Mouse (Mus musculus) cerebellum, adult (tissue): ENCODE measurements around the gene 4933434E20Rik.
A peak's percentile ranks its signal among the peaks of the same experiment; 100 is the strongest.

Experiments used
- ATAC-seq: cut with Nextera tagmentation; 2 replicates; pipeline ENCODE4 v1.9.2; 2017; ENCODE audit warnings: mild to moderate bottlenecking, moderate library complexity, mixed read lengths; ENCODE audit not compliant: insufficient number of reproducible peaks, low FRiP score, low TSS enrichment

4933434E20Rik gene

DNA sequence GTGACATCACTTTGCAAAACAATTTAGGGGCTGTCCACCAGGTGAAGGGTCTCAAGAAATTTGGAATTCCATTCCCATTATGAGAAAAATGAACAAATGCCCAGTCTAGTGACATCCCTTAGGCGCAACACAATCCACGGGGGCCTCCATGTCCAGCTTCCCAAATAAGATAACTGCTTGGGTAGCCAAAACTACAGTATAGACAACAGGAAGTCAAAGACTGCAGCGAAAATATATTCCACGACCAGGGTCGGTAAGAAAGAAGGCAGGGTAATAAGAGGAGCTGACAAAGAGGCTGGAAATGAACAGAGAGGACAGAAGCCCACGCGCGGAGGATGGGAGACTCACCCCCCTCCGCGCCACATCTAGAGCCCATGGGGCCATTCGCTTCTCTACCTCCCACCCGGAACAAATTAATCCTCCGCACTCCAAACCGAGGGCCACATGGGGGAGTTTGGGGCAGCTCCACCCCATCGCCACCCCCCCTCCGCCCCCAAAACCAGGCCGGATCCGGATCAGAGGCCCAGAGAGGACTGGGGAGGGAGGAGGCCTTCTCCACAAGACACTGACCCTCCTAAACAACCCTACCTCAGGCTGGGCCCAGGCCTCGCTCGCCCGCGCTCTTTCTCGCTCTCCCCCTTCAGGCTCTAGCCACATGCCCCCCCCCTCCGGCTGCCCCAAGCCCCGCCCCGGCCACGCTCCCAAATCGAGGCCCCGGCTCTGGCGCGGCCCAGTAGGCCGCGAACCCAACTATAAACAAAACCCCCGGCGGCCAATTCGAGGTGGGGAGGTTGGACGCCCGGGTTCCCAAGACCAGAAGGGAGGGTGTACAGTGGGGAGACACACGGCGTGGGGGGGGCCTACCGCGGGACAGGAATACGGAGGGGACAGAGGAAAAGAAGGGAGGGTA lies at the start of gene 4933434E20Rik:
Gene 4933434E20Rik (plus strand): TSS at position 196 of the 910 bp plus-strand sequence.
- peak; percentile 71 for ATAC-seq

DNA sequence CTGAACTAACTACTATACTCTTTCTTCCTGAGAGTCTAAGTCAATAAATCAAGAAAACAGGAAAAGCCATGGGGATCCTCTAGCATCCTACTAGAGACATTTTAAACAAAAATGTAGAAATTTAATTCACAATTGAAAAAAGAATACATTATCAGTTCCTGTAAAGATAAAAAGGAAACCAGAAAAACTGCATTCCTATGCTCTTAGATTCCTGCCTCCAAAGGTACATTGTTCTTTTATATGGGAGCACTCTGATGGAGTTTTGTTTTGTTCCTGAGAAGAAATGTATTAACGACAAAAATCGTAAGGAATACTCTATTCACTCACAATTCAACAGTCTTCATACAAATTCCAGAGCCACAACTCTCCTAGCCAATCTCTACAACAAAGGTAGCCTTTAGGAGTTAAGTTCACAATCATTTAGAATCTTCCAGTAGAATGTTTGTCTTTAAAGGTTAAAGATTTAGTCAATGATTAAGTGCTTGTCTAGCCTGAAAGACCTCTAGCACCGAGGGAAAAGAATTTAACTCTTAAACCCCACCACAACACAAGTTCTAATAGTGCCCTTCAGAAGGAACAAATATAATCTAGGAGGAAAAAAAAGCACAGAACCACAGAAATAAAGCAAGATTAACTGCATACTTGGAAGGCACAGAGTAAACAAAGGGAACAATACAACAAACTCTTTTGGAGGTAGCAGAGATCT lies 47.2 kb upstream of the 4933434E20Rik start:
- no peak for ATAC-seq

DNA sequence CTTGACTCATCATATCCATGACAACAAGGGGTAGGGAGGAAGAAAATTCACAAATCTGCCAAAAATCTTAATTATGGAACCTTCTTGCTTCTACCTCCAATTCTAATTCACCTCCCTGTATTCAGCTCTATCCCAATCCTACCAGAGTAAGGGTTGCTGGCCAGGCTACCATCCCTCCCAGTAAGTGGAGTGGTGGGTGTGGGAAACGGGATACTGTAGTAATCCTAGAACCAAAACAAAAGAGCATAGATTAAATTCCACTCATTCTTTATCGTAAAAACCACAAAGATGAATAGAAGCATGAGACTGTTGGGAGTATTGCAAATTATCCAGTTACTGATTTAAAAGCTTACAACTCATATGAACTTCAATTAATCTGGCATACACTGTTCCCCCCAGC lies 41.1 kb upstream of the 4933434E20Rik start:
- no peak for ATAC-seq

DNA sequence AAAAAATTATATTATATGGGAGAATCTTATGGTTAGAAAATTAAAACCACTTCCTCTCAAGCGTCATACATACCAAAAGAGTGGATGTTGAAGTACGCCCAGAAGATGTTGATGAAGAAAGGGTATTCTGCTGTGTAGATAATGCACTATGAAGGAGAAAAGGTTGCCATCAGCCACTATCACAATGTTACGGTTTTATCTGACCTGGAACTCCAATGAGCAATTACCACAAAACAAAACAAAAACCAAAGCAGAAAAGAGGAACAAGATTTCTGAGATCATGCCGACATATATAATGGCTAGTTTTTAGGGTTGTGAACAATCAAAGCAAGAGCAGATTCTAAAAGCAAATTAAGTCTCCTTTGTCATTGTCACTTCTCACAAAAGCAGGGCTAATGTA lies 34.8 kb upstream of the 4933434E20Rik start:
- no peak for ATAC-seq

DNA sequence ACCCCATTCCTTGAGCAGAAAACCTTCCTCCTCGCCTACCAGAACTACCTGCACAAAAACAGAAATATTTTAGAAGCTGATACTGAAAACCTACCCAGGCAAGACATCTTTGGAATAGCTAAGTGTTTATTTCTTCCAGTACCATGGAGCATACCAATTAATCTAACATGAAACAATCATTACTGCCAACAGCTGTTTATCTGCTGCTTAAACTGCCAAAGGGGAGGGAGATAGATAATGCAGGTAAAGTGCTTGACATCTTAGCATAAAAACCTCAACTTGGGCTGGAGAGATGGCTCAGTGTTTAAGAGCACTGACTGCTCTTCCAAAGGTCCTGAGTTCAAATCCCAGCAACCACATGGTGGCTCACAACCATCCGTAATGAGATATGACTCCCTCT lies 16.8 kb upstream of the 4933434E20Rik start:
- no peak for ATAC-seq

- no peak for ATAC-seq
Observed at GRCm38 (mm10) chr3:90036263-90036662, 15.2 kb upstream of the 4933434E20Rik start.

- no peak for ATAC-seq
Observed at GRCm38 (mm10) chr3:90049691-90050090, 1.7 kb upstream of the 4933434E20Rik start.

- ATAC-seq: peak; percentile 64
Observed at GRCm38 (mm10) chr3:90052351-90053241, 1.2 kb downstream of the 4933434E20Rik start, which contains the start of gene Ubap2l. TSS of gene Ubap2l (minus strand) at chr3:90052628.

DNA sequence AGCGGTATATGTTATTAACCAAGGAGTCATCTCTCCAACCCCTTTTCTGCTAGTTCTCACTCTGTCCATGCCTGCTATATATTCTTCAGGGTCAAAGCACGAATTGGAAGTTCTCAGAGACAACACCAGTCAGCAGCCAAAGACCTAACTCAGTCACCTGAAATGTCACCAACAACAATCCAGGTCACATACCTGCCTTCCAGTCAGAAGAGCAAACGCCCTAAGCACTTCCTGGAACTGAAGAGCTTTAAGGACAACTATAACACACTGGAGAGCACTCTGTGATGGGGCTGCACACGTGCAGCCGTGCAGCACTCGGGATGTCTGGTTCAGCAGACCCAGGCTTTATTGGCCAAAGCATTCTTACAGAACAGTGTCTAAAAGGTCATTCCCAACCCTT lies 10.1 kb downstream of the 4933434E20Rik start:
- no peak for ATAC-seq

GRCm38 (mm10) chr3:90062539-90062938 lies 11.1 kb downstream of the 4933434E20Rik start:
- no peak for ATAC-seq

DNA sequence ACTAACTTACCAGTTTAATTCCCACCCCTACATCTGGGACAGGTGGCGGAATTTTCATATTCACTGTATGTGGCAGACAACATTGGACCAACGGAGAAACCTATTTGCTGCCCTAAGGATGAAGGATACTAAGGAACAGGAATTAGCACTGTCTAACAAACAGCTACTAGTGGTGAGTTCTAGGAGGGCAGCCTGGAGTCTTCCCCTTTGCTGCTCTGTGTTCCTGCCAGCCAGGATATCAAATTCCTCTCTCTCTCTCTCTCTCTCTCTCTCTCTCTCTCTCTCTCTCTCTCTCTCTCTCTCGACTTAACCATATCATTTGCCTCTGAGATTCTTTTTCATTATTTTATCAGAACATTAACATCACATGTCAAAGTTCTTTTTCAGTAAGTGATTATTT lies 12.9 kb downstream of the 4933434E20Rik start:
- ATAC-seq: no peak

DNA sequence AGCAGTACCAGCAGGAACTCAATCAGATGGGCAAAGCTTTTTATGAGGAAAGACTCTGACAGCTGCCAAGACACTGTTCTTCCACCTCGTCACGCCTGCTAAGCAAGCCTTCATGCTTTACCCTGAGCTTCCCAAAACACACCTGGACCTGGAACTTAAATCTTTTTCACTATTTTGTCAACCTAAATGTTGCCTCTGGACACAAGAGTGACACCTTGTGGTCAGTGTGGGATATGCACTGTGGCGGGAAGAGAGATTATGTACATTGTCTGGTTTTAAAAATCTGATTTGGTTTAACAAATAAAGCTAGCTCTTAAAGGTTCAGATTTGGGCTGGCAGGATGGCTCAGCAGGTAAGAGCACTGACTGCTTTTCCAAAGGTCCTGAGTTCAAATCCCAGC lies 14.1 kb downstream of the 4933434E20Rik start:
- no peak for ATAC-seq

DNA sequence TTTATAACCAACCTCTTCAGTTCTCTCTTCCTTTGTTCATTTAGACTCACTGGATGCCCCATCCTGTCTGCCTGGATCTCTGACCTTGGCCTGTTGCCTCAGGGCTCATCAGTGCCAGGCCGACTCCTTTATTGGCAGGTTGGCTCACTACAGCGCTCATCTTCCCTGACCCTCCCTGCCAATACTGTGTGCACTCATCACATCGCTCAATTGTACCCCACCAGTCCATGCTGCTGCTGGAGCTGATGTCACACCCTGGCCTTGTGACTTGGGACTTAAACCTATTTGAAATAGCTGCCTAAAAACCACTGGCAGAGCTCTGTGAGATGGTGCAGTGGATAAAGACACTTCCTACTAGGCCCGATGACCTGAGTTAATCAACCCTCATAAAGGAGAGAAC lies 16.4 kb downstream of the 4933434E20Rik start:
- no peak for ATAC-seq

GRCm38 (mm10) chr3:90069688-90070087 lies 18.3 kb downstream of the 4933434E20Rik start:
- ATAC-seq: no peak

- ATAC-seq: no peak
Observed at GRCm38 (mm10) chr3:90072294-90072693, 20.9 kb downstream of the 4933434E20Rik start, which contains the start of gene Tpm3. TSS of gene Tpm3 (plus strand) at chr3:90072649.

GRCm38 (mm10) chr3:90076921-90077716 lies 25.7 kb downstream of the 4933434E20Rik start:
- no peak for ATAC-seq

GRCm38 (mm10) chr3:90078224-90078623 lies 26.8 kb downstream of the 4933434E20Rik start:
- ATAC-seq: no peak

DNA sequence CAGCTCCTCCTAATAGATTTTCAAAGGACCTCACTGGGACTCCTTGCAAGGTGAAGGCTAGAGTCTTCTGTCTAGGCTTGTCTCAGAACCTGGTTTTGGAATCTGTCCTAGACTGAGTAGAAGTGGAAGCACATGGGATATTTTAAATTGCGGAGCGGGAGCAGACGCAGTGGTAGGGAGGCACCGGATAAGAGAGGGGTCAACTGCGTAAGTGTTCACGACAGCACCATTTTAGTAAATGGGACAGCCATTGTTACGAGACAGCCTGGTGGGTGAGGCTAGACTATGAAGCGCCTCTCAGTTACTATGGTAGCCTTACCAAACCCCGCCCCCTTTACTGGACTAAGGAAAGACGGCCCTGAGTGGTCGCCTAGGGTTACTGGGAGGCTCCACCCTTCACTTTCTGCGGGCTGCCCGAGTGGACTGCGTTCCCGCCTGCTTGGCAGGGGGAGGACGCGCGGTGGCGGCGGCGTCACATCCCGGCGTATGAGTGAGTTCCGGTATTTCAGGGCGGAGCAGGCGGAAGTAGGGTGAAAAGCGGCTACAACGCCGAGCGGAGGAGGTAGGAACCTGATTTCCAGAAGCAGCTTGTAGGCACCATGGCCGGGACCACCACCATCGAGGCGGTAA lies 27.8 kb downstream of the 4933434E20Rik start:
- peak; percentile 96 for ATAC-seq
